Comparison of ENCODE assay signal across 8 mouse cellular contexts in genomic region chr7:128860709-128861108, GRCm38 (mm10).
DNase-seq lines count a peak whose midpoint lies in the region; ATAC-seq and TF ChIP-seq lines count a peak whose summit lies in the region.

No protein-coding gene starts in this region.

- no peak overlapping the region for H3K4me2 ChIP-seq in kidney, embryonic 14.5 days (replicated peaks; ENCODE audit: low read depth, low read length)

- H3K27me3 ChIP-seq in kidney, embryonic 14.5 days (ENCODE audit: control insufficient read depth, insufficient read depth, low read length) = no peaks in the 10 kb centered on the region
- no peaks in the 10 kb centered on the region for H3K27me3 ChIP-seq in thymus, adult 2 months (ENCODE audit: control insufficient read depth, insufficient read depth, low read length)

- no peaks in the 10 kb centered on the region for H3K36me3 ChIP-seq in kidney, embryonic 14.5 days (ENCODE audit: control insufficient read depth, insufficient read depth, low read length)
- no peaks in the 10 kb centered on the region for H3K36me3 ChIP-seq in thymus, adult 2 months (ENCODE audit: control insufficient read depth, insufficient read depth, low read length)

- TF ChIP-seq POLR2A in thymus, adult 2 months (IDR thresholded peaks at IDR 0.05; ENCODE audit: control insufficient read depth, extremely low read depth, insufficient read depth, low read length, poor library complexity) = no peak

- DNase-seq in kidney, adult 11 months = peak; percentile 6
- DNase-seq in urinary bladder, postnatal 25 days (ENCODE audit: low spot score) = peak; percentile 5
- DNase-seq in urinary bladder, postnatal 4 days (ENCODE audit: low spot score in 2 of 2) = no peak
- peak; percentile 37 to 38 for DNase-seq in heart, postnatal 10 days
- DNase-seq in retina, postnatal 1 day = peak; percentile 49
- no peak for DNase-seq in frontal cortex, postnatal 10 days (ENCODE audit: low spot score in 2 of 2)
- DNase-seq in thymus, adult 2 months = no peak

- no peak for TF ChIP-seq CTCF in thymus, adult 2 months (IDR thresholded peaks at IDR 0.05; ENCODE audit: borderline replicate concordance, control insufficient read depth, extremely low read depth, insufficient read depth, low read length, poor library complexity)

- no peaks in the 10 kb centered on the region for H3K4me1 ChIP-seq in kidney, embryonic 14.5 days (ENCODE audit: control insufficient read depth, insufficient read depth, low read length)
- H3K4me1 ChIP-seq in thymus, adult 2 months (replicated peaks; ENCODE audit: control insufficient read depth, insufficient read depth, low read length) = no peaks in the 10 kb centered on the region

- no peak for ATAC-seq in kidney, embryonic 14.5 days (ENCODE audit: low FRiP score, low TSS enrichment)

- H3K9ac ChIP-seq in kidney, embryonic 14.5 days (ENCODE audit: low read depth, low read length) = no peak overlapping the region

- H3K4me3 ChIP-seq in kidney, embryonic 14.5 days (ENCODE audit: low read length) = no peak overlapping the region
- no peak overlapping the region for H3K4me3 ChIP-seq in thymus, adult 2 months (ENCODE audit: control insufficient read depth, insufficient read depth, low read length)

- no peak overlapping the region for H3K27ac ChIP-seq in kidney, embryonic 14.5 days (ENCODE audit: low read depth, low read length)
- no peak overlapping the region for H3K27ac ChIP-seq in thymus, adult 2 months (ENCODE audit: control insufficient read depth, insufficient read depth, low read length)

- intact Hi-C loops in heart, postnatal 10 days (cut with DNase I) = loop anchor here (1.0 to 2.0 kb wide), 2 partner anchors 447 to 646 kb away; no protein-coding TSS in a partner anchor

- 81% methylated on average over 4 of the region's 4 CpGs for WGBS in kidney, embryonic 14.5 days
- WGBS in thymus, adult 2 months = 78% methylated on average over 4 of the region's 4 CpGs

- no peaks in the 10 kb centered on the region for H3K9me3 ChIP-seq in kidney, embryonic 14.5 days (ENCODE audit: control insufficient read depth, low read length)

Comparison
In these comparisons a context has a peak if more than half of its experiments do, and no peak if none do; other contexts are left out.
1. DNase-seq: peak in kidney, adult 11 months (single experiment), urinary bladder, postnatal 25 days (single experiment), heart, postnatal 10 days (2 of 2) and retina, postnatal 1 day (single experiment); none in urinary bladder, postnatal 4 days (0 of 2), frontal cortex, postnatal 10 days (0 of 2) and thymus, adult 2 months (single experiment).